Mouse (Mus musculus) layer of hippocampus, adult 9-10 months (tissue): ENCODE measurements around the gene Dapk3.
"Not testable (repeated sequence)": the region's sequence is repeated elsewhere in the genome, so short reads cannot be mapped to it uniquely, and the experiment has no call there.

ENCODE experiments used
- DNase-seq: peaks from one replicate; pipeline ENCODE4 v3.0.0; 2022; ENCODE audit warnings: low spot score

Dapk3 gene

GRCm38 (mm10) chr10:81178927-81179326 lies 3.9 kb upstream of the Dapk3 start:
- DNase-seq = no peak

DNA sequence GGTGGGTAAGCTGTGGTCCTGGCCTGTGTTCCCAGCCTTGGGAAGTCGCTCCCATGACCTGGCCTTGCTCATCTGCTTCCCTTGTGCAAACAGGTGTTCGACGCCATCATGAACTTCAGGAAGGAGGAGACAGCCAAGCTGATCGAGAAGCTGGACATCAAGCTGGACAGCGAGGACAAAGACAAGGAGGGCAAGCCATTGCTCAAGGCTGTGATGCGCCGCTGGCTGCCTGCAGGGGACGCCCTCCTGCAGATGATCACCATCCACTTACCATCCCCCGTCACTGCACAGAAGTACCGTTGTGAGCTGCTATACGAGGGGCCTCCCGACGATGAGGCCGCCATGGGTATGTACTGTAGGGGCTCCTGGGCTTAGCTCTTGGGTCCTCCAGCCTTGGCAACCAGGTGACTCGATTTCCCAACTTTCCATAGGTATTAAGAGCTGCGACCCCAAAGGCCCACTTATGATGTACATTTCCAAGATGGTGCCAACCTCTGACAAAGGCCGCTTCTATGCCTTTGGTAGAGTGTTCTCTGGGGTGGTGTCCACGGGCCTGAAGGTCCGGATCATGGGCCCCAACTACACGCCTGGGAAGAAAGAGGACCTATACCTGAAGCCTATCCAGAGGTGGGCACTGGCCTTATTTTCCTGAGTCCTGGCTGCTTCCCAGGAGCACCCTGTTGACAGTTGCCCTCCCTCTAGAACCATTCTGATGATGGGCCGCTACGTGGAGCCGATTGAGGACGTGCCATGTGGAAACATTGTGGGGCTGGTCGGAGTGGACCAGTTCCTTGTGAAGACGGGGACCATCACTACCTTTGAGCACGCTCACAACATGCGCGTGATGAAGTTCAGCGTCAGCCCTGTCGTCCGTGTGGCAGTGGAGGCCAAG lies 3.1 kb upstream of the Dapk3 start:
- DNase-seq = no peak

- DNase-seq = no peak
Measured at GRCm38 (mm10) chr10:81180946-81181345, 1.9 kb upstream of the Dapk3 start.

- not testable (repeated sequence) for DNase-seq
Measured at GRCm38 (mm10) chr10:81181860-81182259, 945 bp upstream of the Dapk3 start.

- no peak for DNase-seq
Measured at GRCm38 (mm10) chr10:81183805-81184204, 1.0 kb downstream of the Dapk3 start, which contains the start of gene 4930442H23Rik. Gene 4930442H23Rik (minus strand): TSS chr10:81183849.

DNA sequence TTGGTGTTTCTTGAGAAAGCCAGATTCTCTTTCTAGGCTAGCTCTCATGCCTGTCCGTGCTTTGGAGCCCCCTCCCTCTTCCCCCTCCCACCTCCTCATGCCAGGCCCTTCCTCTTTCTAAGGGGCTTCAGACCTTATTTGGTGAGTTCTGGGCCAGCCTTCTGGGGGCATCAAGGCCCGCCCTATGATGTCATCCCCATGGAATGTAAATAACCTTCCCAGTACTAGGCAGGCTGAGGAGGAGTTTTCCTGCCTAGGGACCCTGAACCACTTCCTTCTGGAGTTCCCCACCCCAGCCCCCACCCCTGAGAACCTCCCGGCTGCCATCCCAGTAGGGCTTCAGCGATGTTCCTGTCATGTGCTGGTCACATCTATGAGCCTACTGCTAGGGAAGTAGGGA lies 2.0 kb downstream of the Dapk3 start:
- DNase-seq = no peak

DNA sequence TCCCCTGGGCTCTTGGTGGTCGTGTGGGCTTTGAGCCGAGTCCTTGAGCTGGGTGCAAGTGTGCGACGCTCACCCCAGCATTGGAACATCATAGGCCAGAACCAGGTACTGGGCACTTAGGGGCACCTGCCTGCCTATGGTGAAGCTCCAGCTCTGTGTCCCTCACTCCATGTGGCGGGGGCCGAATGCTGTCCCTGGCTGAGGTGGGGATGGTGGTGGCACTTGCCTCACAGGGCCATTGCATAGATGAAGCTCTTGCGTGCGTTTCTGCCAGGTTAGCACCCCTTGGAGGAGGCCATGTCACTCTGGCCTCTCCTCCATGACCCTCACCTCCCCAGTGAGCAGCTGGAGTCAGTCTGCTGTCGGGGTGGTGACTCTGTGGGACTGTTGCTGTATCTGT lies 4.4 kb downstream of the Dapk3 start:
- DNase-seq = no peak

DNA sequence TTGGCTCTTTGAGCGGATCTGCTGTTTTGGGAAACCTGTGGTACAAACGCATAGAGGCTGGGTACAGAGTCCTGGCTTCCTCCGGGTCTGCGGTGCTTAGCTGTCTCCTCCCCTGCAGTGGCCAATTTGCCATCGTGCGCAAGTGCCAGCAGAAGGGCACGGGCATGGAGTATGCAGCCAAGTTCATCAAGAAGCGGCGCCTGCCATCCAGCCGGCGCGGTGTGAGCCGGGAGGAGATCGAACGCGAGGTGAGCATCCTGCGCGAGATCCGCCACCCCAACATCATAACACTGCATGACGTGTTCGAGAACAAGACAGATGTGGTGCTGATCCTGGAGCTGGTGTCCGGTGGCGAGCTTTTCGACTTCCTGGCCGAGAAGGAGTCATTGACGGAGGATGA lies 7.0 kb downstream of the Dapk3 start:
- no peak for DNase-seq

DNA sequence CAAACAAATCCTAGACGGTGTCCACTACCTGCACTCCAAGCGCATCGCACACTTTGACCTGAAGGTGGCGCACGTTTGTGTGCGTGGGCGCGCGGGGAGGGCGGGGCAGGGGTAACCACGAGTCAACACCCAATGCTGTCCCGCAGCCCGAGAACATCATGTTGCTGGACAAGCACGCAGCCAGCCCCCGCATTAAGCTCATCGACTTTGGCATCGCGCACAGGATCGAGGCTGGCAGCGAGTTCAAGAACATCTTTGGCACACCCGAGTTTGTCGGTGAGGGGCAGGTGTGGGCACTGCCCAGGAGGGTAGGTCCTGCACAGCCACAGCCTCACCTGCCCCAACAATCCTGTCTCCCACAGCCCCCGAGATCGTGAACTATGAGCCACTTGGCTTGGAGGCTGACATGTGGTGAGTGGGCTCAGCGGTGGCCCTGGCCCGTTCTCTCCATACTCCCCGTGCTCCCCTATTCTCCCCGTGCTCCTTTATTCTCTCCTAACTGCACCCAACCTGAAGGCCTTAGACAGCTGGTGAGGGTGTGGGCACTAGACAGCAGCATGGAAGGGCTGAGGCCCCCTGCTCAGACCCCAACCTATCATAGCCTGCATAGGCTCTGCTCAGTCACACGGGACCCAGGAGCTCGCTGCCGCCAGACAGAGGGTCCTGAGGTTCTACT lies 7.6 kb downstream of the Dapk3 start:
- no peak for DNase-seq

GRCm38 (mm10) chr10:81190912-81191321 lies 8.1 kb downstream of the Dapk3 start:
- no peak for DNase-seq

- DNase-seq = no peak
Measured at GRCm38 (mm10) chr10:81191342-81191982, 8.7 kb downstream of the Dapk3 start.

GRCm38 (mm10) chr10:81192270-81192967 lies 9.6 kb downstream of the Dapk3 start:
- DNase-seq = peak; percentile 74

DNA sequence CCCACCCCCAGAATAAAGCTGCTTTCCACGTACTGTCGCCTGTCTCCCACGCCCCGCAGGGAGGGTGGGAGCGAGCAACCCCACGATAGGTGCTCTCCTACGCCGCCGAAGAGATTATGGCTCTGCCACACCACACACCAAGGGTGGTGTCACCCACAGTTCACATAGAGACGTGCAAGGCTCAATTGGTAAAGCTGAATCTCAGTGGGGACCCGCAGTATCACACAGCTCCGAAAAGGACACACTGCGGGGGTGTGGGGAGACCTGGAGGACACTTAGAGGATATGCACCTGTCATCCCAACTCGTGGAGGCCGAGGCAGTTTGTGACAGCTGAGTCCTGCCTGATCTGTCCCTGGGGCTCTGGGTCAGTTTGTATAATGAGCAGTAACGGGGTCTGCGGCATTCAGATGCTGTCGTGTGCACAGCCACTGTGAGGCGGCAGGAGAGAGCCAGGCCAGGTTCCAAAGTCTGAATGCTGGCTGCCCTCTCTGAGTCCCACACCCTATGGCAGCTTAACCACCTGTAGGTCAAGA lies 10.2 kb downstream of the Dapk3 start:
- no peak for DNase-seq

DNA sequence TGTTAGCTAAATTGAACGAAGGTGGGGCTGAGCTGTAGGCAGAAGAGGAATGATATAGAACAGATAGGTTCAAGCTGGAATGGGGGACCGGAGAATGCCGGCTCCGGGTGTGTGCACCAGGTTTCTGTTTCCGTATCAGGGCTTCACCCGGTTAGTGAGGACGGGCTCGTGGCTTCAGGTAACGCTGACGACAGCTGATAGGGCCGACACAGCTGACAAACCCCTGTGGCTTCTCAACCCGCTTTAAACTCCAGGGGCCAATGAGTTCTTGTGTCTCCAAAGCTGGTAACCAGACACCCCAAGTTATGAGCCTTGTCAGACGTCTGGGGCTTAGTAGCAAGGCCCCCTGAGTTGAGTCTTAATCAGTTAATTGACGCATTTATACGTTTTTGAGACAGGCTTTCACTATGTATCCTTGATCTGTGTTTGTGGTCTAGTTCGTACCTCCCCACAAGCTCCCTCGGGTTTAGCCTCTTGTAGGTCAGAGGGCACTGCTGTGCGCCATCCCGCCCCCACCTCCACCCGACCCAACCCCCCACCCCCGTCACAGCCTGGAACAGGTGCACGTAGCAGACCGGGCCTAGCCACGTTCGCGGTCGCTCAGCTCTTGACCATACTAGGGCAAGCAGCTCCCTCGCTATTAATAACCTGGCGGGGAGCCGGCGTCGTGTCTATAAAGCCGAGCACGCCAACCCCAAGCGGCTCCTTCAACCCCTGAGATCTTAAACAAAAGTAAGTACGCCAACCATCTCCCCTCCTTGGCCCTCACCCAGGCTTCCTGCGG lies 11.4 kb downstream of the Dapk3 start:
- no peak for DNase-seq

DNA sequence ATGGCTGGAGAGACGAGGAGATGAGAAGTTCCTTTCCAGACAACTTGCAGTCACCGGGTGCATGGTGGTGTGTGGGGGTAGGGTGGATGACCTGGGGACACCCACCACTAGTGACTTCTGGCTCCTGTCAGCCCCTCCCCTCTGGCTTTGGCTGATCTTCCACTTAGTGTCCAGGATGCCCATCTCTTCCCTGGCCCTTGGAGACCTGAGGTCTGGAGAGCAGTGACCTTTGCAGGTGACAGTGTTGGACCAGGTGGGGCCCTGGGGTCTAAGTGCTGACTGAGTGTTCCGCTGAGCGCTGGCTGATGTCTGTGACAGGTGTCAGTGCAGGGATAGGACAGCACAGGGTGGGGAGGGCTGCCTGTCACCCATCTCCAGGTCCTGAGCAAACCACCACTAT lies 12.5 kb downstream of the Dapk3 start:
- DNase-seq = no peak

DNA sequence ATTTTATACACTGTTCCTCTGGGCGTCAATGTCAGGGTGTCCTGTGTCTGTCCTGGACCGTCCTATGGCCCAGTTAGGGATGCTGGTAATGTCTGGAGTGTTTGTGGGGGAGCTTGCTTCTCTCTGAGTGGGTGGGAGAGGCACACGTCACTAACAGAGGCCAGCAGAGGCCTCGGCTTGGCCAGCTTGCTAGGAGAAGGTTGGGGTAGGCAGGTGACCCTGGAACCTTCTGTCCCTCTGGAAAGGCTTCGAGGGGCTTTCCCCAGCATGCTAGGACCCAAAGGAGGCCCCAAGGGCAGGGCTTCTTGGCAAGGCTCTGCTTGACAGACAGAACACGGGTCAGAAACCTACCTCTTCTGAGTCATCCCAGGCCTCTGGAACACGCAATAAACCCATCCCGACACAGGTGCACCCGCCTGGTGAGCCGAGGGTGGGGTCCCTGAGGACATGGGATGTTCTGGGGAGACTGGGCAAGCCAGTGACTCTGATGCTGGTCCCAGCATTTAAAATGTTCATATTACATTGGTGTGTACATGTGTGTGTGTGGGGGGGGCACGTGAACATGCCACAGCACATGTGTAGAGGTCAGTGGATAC lies 13.8 kb downstream of the Dapk3 start:
- DNase-seq = no peak

DNA sequence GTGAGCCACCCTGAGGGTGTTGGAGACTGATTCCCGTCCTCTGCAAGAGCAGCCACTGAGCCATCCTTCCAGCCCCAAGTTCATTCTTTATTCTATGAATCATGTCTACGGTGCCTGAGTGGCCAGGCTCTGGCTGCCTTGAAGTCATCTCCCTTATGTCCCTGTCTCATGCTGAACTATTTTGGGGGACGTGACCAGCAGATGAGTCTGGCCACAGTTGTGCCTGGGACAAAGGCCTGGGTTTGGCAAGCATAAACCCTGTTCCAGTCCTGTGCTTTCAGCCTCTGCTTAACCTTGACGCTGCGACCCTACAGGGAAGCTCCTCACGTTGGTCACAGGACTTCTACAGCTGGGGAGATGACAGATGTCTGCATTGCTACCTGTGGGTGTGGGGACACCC lies 14.5 kb downstream of the Dapk3 start:
- DNase-seq = no peak

- DNase-seq = no peak
Measured at GRCm38 (mm10) chr10:81198230-81198629, 15.4 kb downstream of the Dapk3 start.

- no peak for DNase-seq
Measured at GRCm38 (mm10) chr10:81198990-81199389, 16.2 kb downstream of the Dapk3 start.

GRCm38 (mm10) chr10:81200141-81200540 lies 17.3 kb downstream of the Dapk3 start:
- DNase-seq = no peak
